Mouse (Mus musculus) lung, postnatal 36 days (tissue): ENCODE measurements at regions not wholly inside any gene's neighbourhood (a gene's known extent, or its start where the extent isn't known, plus 50 kb on each side); places are given as distances from the start of the nearest gene placed in this dataset.

ENCODE experiments used
- DNase-seq: peaks from one replicate; pipeline ENCODE4 v3.0.0; 2022; ENCODE audit warnings: mixed read lengths

DNA sequence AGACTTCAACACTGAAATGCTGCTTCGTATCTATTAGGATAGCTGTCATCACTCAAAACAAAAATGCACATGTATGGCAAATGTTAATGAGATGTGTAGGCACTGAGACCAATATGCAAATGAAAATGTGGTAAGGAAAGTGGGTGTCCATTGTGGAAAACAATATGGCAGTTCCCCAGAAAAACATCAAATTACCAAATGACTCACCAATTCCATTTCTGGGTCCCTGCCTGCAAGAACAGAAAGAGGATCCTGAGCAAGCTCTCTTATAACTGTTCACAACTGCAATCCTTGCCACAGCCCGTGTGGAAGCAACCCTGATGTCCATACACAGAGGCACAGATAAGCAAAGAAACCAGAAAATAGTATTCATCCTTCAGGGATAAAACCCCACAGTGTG, 442.0 kb downstream of the Defb40 start:
- DNase-seq, result no peak

DNA sequence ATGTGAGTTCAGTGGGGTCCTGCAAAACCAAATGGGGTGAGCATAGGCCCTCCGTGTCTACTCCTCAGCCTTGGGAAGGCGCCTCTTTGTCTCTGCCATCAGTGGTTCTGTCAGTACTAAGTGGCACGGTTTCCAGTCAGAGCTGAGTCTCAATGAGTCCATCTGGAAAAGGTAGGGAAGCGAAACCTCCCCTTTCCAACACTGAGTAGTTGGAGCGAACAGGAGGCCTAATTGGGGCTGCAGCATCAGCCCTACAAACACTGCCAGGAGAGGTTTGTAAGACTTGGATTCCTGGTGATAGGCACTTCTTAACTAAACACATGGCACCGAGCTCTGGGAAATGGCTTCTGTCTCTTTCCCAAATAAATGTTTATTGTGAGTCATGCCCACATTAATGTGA, 449.9 kb downstream of the Defb40 start:
- DNase-seq, result no peak

DNA sequence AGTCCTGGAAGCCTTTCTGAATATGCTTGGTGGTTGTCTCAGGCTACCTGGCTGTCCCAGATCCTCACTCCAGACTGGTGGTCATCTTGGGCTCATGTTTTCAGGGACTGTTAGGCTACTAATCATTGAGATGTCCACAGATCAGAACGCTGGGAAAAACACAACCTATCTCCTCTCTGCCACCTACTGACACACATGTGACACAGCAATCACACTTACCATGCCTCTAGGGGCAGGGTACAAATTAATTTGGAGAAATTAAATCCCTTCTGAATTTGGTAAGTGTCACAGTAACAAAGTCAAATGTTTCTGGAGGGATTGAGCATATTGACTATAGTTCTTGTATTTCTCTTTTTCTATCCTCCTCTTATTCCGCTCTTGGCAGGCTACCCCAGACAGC, 465.6 kb downstream of the Defb40 start:
- DNase-seq, result no peak

DNA sequence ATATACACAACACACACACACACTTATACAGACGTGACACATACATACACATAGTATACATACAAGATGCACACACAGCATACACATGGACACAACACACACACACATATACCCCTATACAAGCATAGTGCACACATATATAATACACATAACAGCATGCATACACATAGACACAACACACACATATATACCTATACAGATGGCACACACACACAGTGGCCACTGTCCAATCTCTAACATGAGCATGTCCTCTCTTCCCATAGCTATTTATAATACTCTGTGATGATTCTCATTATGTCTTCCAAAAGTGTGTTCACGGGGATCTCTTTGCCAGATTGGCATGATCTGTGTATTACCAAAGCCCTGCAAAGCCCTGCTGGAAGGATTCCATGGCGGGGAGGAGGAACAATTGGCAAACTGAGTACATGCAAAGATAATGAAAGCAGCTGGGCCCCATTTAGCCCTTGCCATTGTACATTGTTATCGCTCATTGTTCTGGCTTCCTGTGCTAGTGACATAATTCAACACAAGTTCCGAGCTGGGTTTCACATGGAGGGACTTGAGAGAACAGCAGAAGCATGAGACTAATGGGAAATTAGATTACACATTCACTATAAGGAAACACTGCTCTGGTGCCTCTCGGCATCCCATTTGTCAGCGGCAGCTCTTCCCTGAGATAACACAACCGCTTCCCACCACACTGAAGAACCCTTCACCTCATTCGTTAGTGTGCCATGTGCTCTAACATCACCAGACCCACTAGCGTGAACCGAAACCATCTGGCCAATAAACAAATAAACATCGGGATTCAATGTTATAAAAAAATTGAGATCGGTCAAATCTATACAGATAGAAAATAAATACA, 471.7 kb downstream of the Defb40 start:
- peak; percentile 1 for DNase-seq

DNA sequence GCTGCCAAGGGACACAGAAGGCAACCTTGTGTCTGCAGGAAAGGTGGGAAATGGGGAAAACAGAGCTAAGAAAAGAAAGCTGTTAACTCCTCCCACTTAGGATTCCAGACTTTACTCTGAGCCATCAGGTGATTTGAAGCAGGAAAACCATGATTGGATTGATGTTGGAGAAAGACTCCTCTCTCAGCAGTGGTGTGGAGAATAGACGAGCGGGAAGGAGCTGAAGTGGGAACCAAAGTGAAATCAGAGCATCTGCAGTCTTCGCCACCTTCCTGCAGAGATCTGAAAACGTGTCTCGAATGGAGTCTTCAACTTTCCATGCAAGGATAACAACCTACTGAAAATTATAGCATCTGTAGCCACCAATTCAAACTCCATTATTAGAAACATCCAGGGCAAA, 487.4 kb downstream of the Defb40 start:
- DNase-seq, result no peak

DNA sequence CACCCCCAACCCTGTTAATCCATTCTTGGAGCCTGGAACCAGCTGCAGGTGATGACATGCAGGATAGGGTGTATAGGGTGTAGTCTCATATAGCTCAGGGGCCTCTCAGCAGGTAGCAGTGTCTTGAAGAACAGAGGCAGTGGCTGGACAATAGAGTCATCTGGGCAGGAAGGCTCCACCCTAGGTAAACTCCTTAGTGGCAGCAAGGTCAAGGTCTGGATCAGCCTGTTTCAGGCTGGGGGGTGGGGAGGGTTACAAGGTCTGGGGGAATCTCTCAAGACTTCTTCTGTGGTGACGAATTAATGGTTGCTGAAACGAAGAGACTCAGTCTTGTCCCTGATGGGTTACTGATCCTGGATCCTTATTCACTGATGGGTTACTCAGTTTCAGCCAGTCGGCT, 498.0 kb downstream of the Defb40 start:
- no peak for DNase-seq

DNA sequence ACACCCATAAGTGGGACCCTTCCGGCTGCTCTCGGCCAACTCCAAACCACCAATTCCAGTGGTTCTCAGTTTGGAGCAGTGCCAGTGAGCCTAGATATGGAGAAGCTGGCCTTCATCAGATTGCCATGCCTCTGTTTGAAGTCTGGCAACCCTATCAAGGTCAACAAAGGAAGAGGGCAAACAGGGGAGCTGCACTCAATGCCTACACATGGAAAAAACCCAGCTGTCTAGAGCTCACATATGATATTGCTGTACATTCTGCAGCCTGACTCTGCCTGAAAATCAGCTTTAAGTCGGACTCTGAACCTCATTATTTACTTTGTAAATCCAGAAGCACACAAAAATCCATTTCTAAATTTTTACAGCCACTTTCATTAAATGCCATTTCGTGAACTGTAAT, 499.9 kb downstream of the Defb40 start:
- no peak for DNase-seq

DNA sequence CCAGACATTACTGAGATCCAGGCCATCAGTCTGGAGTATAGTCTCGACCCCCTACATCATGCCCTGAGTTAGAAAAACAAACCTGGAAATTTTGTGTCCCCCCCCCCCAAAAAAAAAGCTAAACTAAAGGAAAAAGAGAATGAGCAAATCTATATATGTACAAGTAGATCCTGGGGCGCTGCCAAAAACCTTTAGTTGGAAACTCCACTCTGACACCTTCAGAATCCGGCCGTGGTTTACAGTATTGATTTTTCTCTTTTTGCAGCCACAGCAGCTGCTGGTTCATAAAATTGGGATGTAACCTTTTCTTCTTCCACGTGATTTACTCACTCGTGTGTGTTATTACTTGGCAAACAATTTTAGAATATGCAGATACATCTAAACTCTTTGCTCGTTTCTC, 510.5 kb downstream of the Defb40 start:
- DNase-seq, result no peak

DNA sequence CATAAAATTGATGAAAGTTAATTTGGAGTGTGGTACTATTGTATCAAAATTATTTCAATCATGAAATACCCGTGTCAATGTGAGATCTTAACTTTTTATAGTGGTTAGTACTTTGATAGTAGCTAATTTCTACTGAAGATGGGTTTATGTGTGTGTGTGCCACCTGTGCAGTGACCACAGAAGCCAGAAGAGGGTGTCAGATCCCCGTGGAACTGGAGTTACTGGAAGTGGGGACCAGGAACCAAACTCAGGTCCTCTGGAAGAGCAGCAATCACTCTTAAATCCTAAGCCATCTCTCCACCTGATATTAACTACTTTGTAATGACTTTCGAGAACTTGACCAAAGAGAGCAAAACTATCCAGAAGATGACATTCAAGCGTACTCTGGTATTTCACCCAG, 517.4 kb downstream of the Defb40 start:
- DNase-seq, result no peak

DNA sequence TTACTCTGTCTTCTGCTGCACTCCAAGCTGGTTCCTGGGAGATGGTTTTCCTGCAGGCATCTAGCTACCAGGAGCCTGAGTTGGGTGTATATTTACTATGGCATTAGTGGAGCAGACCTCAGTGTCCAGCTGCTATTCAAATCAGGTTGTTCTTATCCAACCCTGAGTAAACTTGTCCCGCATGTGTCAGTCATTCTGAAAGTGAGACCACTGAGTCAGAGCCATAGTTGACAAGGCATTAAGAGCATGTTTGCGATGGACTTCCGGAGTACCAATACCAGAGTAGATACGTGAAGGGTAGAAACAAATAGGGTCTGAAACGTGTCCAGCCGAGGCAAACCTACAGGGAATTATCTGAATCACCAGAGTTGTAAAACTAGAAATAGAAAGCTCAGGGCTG, 520.6 kb downstream of the Defb40 start:
- no peak for DNase-seq

DNA sequence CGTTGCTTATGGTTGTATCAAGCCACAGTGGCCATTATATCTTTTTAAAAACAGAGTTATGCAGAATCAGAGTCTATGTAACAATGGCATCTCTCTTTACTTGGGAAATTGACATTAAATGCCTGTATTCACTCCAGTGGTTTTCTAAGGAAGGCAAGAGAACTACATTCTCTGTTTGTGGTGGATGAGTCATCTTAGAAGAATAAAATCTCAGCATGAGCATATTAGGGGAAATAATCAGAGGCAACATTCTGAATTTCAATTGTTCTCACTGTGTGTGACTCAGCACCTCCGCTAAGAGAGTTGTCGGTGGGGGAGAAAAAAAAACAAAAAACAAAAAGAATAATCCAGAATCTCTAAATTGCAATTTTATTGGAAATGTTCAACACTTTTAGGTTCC, 529.0 kb downstream of the Defb40 start:
- DNase-seq, result no peak

DNA sequence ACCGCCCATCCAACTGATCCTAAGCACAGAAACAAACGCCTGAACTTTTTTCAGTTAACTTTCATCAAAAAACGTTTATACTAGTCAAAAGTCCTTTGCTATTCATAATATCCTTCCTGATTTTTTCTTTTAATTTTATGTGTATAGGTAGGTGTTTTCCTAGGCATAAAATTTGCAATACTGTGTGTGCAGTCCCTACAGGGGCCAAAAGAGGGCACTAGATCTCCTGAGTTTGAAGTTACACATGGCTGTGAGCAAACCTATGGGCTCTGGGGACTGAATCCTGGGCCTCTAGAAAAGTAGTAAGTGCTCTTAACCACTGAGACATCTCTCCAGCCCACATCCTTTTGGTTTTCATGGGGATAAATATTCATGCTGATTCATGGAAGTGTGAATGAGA, 535.8 kb downstream of the Defb40 start:
- no peak for DNase-seq

DNA sequence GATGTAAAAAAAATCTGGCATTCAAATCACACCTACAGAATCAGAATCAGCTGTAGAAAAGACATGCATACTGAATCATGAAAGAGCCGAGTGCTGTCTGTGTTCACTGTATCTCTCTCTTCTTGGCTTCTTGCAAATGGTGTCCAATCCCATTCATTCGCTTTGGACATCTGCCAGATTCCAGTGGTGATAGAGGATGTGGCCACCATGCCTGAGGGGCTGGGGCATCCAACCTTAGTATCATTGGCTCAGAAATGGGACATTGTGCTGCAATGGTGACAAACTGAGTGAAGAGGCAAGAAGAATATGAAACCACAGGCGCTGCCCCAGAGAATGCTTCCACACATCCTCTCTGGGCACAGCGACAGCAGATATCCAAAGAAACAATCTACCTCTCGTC, 555.2 kb downstream of the Defb40 start:
- DNase-seq, result no peak

DNA sequence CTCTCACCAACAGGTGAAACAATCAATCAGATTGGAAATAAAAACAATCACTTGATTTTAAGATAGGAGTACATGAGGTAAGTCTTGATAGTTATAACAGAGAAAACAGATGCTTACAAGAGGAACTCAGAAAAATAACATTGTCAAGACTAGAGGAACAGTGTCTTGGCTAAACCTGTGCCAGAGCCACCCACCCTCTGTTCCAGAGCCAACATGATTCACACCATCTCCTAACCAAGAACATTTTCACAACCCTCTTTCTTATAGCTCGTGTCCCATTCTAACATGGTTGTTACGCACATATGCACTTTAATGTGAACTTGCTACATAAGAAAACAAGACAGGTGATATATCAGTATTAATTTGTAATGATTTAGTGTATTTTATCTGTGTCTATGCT, 565.6 kb downstream of the Defb40 start:
- no peak for DNase-seq

DNA sequence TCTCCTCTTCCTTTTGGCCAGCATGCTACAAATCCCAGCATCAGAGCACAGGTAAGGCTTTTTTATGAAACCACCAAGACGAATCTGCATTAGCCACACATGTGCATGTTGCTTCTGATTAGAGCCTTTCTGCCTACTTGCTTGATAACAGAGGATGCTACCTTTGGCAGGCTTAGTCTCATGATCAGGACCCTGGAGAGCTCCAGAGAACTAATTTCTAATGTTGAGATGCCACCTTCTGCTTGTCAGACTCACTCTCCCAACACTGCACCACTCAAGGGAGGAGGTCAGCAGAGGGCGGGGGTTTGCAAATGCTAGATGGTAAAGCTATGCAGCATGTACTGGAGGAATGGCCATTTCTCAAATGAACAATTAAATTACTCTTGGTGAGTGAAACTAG, 571.6 kb downstream of the Defb40 start:
- DNase-seq, result no peak

DNA sequence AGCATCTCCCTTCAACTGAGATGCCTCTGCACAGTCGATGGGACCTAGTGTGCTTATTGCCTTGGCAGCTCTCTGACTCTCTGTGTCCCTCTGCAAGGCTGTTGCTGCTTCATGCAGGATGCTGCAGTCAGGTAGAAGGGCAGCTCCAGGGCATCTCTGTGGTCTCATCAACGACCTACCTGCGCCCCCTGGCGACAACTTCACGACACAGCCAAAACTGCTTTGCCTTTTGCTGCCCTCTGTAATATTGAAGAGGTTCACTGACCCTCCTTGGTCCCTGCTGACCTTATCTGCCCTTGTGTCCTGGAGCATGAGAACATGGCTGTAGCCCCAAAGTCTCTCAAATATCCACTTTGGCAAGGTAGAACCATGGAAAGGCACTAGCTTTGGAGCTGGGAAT, 589.7 kb downstream of the Defb40 start:
- DNase-seq, result peak; percentile 18

DNA sequence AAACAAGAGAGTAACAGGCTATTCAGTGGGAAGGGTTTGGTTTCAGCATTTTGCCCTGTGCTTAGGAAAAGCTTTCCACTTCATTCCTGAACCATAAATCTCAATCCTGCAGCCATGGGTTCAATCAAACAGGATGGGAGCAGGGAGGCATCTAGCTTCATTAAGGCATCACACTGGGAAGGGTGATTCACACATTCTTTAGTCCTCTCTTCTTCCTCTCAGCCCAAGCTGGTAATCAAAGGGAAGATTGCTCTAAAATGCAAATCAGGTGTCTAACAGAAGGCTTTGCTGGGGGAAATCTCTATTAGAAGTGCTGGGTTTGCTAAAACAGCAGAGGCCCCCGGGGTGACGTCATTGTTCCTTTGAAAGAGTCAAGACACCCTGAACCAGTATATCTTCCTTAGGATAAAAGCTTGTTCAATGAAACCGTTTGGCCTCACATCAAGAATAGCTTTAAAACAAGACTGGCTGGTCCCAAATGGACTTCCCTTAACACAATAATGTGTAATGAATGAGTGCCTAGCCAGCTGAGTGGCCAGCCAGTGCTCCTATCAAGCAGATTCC, 596.4 kb downstream of the Defb40 start:
- no peak for DNase-seq

DNA sequence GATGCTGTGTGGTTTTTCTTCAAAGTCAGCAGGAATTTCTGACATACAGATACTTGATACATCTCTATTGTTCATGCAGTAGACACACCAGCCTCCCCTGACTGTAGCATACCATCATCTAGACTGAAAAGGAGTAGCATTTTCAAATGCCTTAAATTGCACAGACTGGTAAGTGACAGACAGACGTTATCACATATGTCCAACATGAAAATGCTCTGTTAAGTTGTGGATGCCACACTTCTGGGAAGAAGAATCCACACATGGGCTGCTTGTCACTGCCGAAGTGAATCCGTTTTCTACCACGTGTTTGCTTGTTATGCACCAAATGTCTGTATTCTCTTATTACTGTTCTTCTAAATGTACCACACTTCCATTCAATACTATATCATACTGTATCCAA, 629.3 kb downstream of the Defb40 start:
- DNase-seq, result no peak

DNA sequence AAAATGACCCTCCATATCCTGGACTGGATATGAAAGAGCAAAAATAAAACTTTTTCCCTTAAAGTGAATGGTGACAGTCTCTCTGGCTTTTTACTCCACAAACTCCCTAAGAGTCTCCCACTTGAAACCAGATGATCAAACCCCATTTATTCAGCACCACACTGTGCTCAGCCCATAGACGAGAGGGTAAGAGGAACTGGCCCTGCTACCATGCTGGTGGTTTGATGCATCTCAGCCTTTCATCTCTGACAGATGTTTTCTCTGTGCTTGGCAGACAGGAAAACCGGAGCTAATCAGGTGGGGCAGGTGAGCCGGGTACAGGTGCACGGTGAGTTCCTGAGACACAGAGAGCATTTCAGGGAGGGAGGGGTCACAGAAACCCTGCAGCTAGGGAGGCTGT, 631.8 kb downstream of the Defb40 start:
- DNase-seq, result no peak

DNA sequence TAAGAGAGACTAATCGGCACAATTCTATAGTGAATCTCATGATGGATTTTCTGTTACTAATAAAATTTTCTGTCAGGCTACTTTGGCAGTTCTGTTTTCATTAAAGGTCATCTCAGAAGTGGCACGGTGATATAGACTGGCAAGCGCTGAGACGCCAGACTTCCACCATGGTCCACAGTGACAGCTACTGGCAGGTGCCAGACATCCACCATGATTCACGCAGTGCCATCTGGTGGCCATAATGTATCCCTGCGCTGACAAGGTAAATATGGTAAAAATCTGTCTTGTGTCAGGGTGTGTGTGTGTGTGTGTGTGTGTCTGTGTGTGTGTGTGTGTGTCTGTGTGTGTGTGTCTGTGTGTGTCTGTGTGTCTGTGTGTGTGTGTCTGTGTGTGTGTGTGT, 632.7 kb downstream of the Defb40 start:
- peak; percentile 9 for DNase-seq

DNA sequence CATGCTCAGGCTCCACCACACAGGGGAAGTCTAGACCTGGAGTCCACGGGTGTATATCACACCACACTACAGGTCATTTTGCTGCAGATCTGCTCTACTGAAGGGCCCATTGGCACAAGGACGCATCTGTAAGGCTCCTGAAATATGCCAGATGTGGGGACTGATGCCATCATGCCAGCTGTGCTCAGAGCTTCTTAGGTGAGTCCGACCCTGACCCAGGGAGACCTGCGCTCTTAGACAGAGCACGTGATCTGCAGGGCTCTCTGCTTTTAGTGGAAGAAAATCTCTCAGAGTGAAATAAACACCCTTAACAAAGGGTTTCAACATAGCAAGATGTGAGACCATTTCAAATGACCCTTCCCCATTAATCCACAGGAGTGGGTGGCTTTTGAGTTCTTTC, 633.2 kb downstream of the Defb40 start:
- no peak for DNase-seq

DNA sequence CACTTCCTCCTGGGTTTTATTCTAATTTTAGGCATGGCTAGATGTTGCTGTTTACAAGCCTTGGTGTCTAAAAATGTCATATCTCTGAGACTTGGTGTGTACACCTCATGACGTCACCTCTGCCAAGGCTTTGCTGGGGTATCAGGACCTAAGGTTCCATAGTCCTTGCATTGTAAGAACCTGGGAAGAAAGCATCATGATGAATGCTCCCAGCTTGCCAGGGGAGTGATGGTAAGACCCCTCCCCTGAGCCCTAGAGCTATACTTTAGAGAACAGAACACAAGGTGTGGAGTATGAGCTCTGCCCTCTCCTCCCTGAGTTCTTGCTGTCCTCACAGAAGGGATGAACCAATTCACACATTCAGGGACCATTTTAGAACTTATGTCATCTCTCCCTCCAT, 642.5 kb downstream of the Defb40 start:
- DNase-seq, result no peak

DNA sequence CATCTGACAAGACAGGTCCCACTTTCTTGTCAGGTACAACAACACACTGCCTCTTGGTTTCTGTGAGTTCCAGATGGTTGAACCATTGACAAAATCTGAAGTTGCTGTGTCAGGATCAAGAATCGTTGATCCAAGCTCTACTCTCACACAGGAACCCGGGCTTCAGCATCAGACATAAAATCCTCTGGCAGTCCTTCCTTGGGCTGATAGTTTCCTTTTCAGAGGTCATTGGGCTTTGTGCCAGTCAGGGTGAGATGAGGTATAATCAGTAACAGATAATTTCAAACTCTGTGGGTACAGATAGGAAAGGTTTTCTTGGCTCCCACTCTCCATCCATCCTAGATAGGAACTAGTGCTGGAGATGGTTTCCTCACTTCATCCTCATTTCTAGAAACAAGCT, 649.5 kb downstream of the Defb40 start:
- DNase-seq, result no peak

DNA sequence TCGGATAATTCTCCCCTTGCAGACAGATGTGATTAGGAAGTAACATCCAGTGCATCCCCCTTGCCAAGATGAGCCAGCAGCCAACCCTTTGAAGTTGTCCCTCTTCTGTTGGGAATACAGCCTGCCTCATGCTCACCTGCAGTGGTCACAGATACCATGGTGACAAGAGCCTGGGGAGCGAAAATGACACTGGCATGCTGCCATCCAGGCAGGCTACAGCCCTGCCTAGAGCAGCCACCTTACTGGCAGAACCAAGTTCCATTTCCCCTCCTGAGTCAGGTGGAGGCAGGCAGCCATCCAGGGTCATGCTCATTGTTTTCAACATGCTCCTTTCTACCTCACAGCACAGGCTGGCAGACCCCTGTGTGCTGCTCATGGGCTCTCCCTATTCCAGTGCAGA, 661.6 kb downstream of the Defb40 start:
- DNase-seq, result no peak

DNA sequence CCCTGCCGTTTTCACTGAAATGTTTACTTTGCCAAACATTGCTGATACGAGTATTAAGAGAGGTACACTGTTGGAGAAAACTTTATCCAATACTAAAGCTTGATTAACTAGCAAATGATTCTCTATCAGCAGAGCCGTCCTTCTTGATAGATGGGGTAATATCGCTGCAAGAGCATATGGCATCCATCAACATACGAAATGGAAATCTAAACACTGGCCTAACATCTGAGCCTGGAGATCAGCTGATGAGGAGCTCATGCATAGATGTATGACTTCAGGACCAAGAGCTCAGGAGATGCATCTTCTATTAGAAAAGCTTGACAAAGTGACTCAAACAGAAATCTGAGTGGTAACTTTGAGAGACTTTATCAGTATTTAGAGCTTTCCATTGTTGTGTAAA, 666.5 kb downstream of the Defb40 start:
- DNase-seq, result no peak
